21 mouse cellular contexts compared by ENCODE assay signal in the genomic region with DNA sequence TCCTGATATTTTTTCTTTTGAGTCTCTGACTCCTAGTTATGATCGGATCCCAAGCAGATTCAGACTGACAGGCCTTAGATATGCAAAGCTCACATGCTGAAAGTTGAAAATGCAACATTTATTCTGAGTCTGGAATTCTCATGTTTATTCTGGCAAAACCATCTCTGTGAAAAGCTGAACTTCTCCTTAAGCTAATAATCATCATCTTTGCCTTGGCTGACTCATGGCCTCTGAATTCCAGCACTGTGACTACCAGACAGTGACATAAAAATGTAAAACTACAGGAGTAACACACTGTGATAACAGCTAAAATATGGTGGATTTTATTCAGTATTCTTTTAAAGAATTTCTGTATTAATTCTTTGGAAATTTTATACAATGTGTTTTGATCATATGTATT.
"Had no signal": no experiment of that assay in that cellular context is flagged by ENCODE, and none has a peak within 500 bp of the region (broad histone marks: within the 10 kb centered on the region; RNA-seq: fewer than 3 reads in every experiment).

No protein-coding gene starts in this region.

- DNase-seq: kidney, adult 9 months; kidney, postnatal 14 days; layer of hippocampus, adult 9-11 months; liver; lung, adult 18-20 months; lung, postnatal 10 days; lung, postnatal 36 days; right cerebral cortex, adult 18-20 months; right cerebral cortex, postnatal 14 days; right cerebral cortex, postnatal 4 days; thymus, adult 2 months; thymus, postnatal 25 days had no signal

- ATAC-seq: liver, embryonic 12.5 days; midbrain, embryonic 13.5 days; midbrain, embryonic 16.5 days had no signal

- H3K27me3 ChIP-seq: limb, embryonic 13.5 days; liver, embryonic 12.5 days; liver, embryonic 15.5 days; lung, embryonic 15.5 days; megakaryocyte, embryonic 14.5 days; midbrain, embryonic 13.5 days; neural tube, embryonic 12.5 days; neural tube, embryonic 15.5 days had no signal
